Mouse (Mus musculus) myocyte (in vitro differentiated cells): Measurements from ENCODE around the gene C1qtnf5.

Source experiments
- CEBPB ChIP-seq: IDR thresholded peaks from 2 replicates; pipeline ENCODE4 v1.6.1; 2011; ENCODE audit warnings: mild to moderate bottlenecking, moderate library complexity; ENCODE audit not compliant: poor library complexity, insufficient read depth, severe bottlenecking
- E2F4 ChIP-seq: IDR thresholded peaks from one replicate; pipeline ENCODE4 v1.6.1; 2011; ENCODE audit warnings: mild to moderate bottlenecking, control low read depth, moderate library complexity; ENCODE audit not compliant: insufficient read depth
- MAX ChIP-seq: IDR thresholded peaks from one replicate; pipeline ENCODE4 v1.6.1; 2011; ENCODE audit warnings: low read depth, mild to moderate bottlenecking, control low read depth
- MYOG ChIP-seq, 3 experiments: IDR thresholded peaks; one replicate each; pipeline ENCODE4 v1.6.1; 2011; ENCODE audit warnings: control low read depth in 2 of 3, low read depth in 2 of 3, mild to moderate bottlenecking in 2 of 3; ENCODE audit not compliant: insufficient read length in 2 of 3, control insufficient read depth in 1 of 3, insufficient read depth in 1 of 3
- POLR2A ChIP-seq: IDR thresholded peaks from one replicate; pipeline ENCODE4 v1.6.1; 2011; ENCODE audit warnings: low read depth, mild to moderate bottlenecking, control low read depth, moderate library complexity; ENCODE audit not compliant: insufficient read length
- POLR2AphosphoS2 ChIP-seq: IDR thresholded peaks from one replicate; pipeline ENCODE4 v1.6.1; 2011; ENCODE audit warnings: low read depth, control low read depth; ENCODE audit not compliant: insufficient read length
- REST ChIP-seq: IDR thresholded peaks from one replicate; pipeline ENCODE4 v1.6.1; 2011; ENCODE audit warnings: mild to moderate bottlenecking, control low read depth, moderate library complexity; ENCODE audit not compliant: insufficient read depth, insufficient read length
- SRF ChIP-seq: IDR thresholded peaks from one replicate; pipeline ENCODE4 v1.6.1; 2011; ENCODE audit warnings: low read depth; ENCODE audit not compliant: control insufficient read depth, insufficient read length
- TCF12 ChIP-seq: IDR thresholded peaks from one replicate; pipeline ENCODE4 v1.6.1; 2011; ENCODE audit warnings: mild to moderate bottlenecking, control low read depth; ENCODE audit not compliant: poor library complexity, insufficient read depth, severe bottlenecking
- USF1 ChIP-seq: IDR thresholded peaks from one replicate; pipeline ENCODE4 v1.6.1; 2011; ENCODE audit warnings: low read depth, mild to moderate bottlenecking, control low read depth, moderate library complexity

GRCm38 (mm10) chr9:44105781-44106180, 1.3 kb upstream of the C1qtnf5 start:
- no peak for TF ChIP-seq POLR2A
- no peak for TF ChIP-seq MYOG (IDR thresholded peaks at IDR 0.05; ENCODE audit: control insufficient read depth in 1 of 3, insufficient read depth in 1 of 3, insufficient read length in 2 of 3, low read depth in 2 of 3)
- no peak for TF ChIP-seq TCF12
- TF ChIP-seq SRF = no peak
- TF ChIP-seq REST = no peak
- TF ChIP-seq MAX = no peak
- no peak for TF ChIP-seq USF1
- no peak for TF ChIP-seq E2F4
- no peak for TF ChIP-seq POLR2AphosphoS2
- no peak for TF ChIP-seq CEBPB
